Mouse (Mus musculus) B cell, adult 2 months (primary cell): Measurements from ENCODE around the gene Sipa1l1.

Experiments
- DNase-seq, 2 experiments: peaks; one replicate each; pipeline ENCODE4 v3.0.0; 2022

Gene Sipa1l1

DNA sequence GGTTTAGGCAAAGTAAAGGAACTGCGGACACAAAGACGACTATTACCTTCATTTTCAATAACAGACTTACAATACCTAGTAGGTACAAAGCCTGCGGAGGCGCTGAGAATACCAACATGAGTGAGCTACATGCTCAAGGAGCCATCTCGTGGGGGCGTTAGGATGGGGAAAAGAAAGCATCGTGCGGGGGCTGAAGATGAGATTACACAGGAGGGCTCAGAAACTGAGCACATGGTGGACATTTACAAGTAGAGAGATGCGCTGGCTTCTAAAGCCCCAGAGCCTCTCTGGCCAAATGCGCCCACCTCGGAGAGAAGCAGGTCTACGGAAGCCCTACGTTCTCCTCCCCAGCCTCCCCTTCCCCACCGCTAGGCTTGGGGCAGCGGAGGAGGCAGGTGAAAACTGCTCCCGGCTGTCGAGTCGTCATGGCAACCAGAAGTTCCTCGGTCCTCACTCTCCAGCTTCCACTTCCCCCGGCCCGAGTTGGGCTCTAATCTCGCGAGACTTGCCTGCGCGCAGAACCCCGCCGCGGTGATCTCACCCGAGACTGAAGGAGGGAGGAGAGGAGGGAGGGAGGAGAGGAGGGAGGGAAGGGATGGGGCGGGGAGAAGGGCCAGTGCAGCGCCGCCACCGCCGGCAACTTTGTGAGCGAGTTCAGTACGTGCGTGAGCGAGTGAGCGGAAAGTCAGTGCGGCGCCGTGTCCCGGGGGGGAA lies at the start of gene Sipa1l1:
TSS of gene Sipa1l1 (plus strand) at position 501 of the 714 bp plus-strand sequence.
- DNase-seq, result peak; percentile 94

GRCm38 (mm10) chr12:82121947-82122346 lies 47.2 kb upstream of the Sipa1l1 start:
- DNase-seq, result no peak

GRCm38 (mm10) chr12:82122450-82123249 lies 46.5 kb upstream of the Sipa1l1 start:
- no peak for DNase-seq

GRCm38 (mm10) chr12:82126796-82127195 lies 42.3 kb upstream of the Sipa1l1 start:
- no peak for DNase-seq

DNA sequence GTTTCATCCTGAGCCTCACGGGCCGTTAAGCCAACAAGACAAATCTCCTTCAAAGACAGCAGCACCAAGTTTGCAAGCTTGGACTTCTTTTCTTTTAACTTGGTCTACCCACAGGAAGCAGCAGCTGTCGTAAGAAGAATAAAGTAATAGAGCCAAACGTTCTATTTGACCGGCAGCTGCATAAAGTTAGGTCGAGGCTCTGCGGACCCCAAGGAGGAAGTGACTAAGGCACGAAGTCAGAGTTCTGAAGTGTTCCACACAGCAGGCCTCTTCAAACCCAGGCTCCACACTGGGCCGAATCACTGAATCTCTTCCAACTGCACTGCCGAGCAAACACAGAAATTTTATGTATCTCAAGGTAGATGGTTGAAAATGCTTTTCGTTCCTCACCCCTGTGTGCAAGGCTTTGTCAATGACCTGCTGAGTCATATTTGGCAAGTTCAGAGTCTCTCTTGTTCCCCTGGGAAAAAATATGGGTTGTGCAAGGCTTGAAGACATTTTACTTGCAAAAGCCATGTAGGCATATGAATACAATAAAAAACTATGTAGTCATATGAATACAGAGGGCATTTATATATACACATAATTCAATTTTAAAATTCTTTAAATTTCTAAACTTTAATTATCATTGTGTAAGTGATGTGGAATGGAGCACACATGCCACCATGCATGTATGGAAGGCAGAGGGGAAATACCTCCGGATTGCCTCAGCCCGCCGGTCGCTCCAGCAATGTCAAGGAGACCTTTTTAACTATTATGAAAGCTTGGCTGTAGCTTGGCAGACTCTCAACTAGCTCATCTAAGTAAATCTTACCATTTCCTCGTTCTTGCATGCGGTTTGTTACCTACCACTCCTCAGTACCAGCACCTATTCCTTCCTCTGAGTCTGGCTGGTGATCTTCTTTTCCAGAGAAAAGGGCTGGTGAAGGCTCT lies 29.6 kb upstream of the Sipa1l1 start:
- no peak for DNase-seq

- no peak for DNase-seq
Observed at GRCm38 (mm10) chr12:82143371-82143770, 25.7 kb upstream of the Sipa1l1 start.

- no peak for DNase-seq
Observed at GRCm38 (mm10) chr12:82145173-82145572, 23.9 kb upstream of the Sipa1l1 start.

GRCm38 (mm10) chr12:82147021-82147693 lies 22.0 kb upstream of the Sipa1l1 start:
- no peak for DNase-seq

DNA sequence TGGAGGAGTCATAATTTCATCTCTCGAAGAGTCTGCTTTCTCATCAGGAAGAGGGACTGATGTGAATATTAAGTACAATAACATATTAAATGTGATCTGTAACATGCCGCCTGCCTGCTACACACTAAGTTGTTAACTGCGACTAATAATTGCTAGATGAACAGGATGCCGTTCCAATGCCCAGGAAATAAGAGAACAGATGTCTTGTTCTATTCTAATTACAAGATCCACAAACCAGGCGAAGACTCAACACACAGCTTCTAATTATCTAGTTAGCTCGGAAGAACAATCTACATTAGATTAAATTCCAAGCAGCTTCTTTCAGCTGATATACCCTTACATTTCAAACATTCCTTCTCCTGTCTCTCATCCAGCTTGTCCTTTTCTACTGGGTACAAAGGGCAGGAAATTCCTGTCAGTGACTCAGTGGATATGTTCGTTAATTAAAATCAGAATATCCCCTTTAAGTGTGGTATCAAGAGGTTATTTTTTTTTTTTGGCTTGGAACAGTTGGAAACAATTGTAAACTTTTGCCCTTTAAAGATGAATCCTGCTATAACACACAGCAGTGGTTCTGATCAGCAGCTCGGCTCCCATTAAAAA lies 20.7 kb upstream of the Sipa1l1 start:
- no peak for DNase-seq

- DNase-seq, result no peak
Observed at GRCm38 (mm10) chr12:82151019-82151418, 18.1 kb upstream of the Sipa1l1 start.

- no peak for DNase-seq
Observed at GRCm38 (mm10) chr12:82154527-82154926, 14.6 kb upstream of the Sipa1l1 start.

- DNase-seq, result no peak
Observed at GRCm38 (mm10) chr12:82158516-82158915, 10.6 kb upstream of the Sipa1l1 start.

DNA sequence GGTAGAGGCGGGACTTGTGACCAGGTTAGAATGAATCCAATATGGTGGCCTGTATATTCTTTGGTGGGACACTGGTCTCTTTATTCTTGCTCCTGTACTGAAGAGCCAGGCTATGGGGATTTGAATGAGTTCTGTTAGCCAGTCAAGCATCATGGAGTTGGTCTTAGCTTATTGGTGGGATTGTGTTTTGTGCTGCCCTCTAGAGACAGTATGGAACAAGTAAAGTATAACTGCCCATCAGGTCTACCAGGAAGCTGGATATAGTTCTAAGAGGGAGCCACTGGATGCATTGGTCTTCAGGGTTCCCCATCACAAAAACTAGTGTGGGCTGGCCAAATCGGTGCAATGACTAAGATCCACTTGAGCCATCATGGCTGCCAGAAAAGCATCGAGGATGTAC lies 9.7 kb upstream of the Sipa1l1 start:
- no peak for DNase-seq

DNA sequence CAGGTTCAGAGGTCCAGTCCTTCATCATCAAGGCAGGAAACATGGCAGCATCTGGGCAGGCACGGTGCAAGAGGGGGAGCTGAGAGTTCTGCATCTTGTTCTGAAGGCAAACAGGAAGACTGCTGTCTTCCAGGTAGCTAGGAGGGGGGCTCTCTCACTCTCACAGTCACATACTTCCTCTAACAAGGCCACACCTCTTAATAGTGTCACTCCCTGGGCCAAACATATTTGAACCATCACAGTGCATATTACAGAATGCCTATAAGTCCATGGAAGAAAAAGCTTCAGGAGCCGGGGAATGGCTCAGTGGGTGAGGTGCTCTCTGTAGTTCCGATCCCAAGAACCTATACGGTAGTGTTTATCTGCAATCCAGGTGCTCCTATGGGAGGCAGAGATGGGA lies 3.5 kb upstream of the Sipa1l1 start:
- DNase-seq, result peak; percentile 40 to 44

- peak; percentile 9 to 14 for DNase-seq
Observed at GRCm38 (mm10) chr12:82166101-82166571, 3.0 kb upstream of the Sipa1l1 start.

DNA sequence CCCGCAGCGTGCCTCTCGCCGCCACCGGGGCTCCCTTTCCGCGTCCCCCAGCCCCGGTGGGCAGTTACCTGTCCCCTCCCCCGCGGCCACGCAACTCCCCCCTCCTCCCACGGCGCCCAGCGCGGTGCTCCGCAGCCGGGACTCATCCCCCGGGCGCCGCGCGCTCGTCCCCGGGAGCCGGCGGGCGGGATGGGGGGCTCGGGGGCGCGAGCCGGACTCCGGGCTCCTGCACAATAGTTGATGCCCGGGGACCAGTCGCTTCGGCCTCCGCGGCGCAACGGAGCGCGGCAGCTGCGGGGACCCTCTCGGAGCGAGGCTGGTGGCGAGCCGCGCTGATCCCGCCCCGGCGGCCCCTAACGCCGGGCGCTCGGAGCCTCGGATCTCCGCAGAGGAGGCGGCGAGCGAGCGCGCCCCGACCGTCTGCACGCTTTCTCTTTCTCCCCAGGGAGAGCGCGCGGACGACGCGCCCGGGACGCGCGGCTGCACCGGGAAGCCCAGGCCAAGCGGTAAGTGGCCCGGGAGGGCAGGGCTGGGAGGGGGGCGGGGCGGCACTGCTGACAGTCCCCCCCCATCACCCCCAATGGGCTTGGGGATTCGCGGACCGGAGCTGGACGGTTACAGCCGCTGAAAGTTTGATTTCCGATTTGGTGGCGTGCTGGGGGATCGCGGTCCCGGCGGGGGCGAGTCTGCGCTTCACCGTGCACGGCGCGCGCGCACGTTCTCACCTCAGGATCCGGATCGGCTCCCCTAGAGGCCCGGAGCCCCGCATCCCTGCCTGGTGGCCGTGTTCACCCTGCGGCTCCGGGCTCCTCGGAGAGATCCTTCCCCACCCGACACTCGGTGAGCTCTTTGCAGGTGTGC lies 681 bp downstream of the Sipa1l1 start:
- peak; percentile 69 to 72 for DNase-seq

DNA sequence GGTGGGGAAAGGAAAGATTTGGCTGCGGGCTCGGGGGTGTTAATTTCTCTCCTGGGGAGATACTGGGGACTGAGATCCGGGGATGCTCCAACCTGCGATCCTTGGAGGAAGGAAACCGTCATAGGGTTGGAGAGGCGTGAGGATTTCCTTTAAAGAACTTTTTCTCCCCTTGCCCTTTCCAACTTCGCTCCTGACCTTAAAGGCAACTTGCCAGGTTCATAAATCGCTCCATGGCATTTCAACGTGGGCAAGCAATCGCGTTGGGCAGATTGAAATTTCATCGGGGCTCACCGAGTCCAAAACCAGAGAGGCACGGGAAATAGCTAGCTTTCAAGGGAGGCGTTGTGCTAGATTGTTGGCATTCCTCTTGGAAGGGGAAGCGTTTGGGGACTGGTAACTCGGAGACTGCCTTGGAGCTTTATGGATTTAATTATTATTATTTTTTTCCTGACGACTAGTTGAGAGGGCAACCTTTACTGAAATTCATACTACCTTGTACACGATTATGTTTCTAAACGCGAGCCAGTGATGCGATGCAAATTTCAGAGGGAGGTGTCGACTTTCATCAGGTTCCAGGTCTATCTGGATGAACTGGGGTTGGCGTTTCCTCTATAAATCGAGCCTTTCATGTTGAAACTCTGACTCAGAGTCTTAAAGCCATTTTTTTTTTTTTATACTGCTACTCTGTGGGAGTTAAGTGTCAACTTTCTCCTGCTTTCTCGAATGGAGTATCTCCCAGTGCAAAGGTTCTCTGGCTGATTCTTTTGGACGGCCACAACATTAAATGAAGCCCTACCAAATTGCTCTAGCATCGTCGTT lies 1.6 kb downstream of the Sipa1l1 start:
- peak; percentile 12 for DNase-seq

DNA sequence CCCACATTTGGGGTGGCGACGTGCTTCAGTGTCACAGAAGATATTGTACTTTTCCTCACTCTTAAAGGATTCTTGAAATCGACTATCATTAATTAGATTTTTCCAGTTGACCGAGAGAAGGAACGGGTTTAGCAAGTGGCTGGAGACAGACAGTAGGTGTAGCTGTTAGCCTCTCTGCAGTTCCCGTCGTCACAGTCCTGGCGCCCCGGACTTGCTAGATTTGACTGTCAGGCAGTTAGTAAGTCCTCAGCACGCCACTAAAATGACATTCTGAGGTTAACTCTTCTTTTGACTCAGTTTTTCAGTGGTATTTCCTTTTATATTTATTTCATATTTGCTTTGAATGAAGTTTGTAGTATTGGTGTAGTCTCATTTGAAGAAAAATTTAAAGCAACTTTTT lies 2.5 kb downstream of the Sipa1l1 start:
- DNase-seq, result peak; percentile 21 to 30

GRCm38 (mm10) chr12:82173623-82174022 lies 4.5 kb downstream of the Sipa1l1 start:
- DNase-seq, result no peak

- DNase-seq, result no peak
Observed at GRCm38 (mm10) chr12:82175709-82176108, 6.6 kb downstream of the Sipa1l1 start.
